Mouse (Mus musculus): ENCODE results near the gene Cct3.
"Not testable (repeated sequence)": the region's sequence is repeated elsewhere in the genome, so short reads cannot be mapped to it uniquely, and the experiment has no call there.

The Cct3 gene

DNA sequence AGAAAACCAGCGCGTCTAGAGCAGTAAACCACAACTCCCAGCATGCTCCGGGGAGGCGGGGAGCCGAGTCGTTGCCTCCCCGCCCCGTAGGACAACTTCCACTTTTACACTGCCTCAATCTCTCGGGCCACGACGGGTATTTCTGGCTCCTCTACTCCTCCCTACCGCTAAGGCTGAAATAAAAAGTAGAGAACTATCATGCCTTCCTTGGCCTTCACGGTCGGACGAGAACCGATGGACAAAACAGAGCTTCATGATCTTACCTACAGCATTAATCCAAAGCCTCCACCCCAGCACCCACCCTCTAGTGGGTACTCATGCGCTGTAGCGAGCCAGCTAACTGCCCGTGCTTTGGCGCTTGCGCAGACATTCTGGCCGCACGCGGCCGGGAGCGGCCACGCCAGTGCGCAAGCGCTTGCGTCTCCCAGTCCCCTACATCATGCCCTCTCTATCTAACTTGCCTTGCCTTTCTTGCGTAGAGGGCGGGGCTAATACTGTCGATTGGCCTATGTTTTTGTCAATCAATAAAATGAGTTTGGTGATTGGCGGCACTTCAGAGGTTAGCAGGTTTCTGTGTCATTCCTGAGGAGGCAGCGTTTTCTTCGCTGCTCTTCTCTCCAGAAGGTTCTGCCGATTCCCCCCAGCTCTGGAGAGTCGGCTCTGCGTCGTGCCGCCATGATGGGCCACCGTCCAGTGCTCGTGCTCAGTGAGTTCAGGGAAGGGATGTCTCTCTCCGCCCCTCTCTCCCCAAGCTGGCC lies at the start of gene Cct3, which contains the start of gene Tsacc:
Cct3 (plus strand) TSS at position 556 of the 758 bp plus-strand sequence.
Tsacc (minus strand) TSS at position 439 of the 758 bp plus-strand sequence.
- DNase-seq (ENCODE audit: low read depth) = peak; percentile 99

DNA sequence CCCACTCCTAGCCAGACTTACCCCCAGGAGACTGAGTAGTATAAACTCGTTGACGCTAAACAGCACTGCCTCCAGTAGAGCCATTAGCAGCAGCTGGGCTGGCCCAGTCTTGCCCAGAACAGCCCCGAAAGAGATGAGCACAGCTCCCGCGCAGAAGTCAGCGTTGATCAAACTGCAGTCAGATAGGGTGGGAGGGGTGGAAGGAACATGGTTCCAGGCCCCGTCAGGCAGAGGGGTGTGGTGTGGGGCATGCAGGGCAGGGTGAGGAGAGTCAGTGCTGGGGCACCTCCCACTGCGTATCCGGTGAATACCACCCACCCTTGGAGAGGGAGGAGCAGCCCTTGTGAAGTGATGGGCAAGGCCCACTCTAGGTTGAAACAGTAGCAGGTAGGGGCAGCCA lies 49.2 kb upstream of the Cct3 start:
- no peak for DNase-seq (ENCODE audit: low read depth)

DNA sequence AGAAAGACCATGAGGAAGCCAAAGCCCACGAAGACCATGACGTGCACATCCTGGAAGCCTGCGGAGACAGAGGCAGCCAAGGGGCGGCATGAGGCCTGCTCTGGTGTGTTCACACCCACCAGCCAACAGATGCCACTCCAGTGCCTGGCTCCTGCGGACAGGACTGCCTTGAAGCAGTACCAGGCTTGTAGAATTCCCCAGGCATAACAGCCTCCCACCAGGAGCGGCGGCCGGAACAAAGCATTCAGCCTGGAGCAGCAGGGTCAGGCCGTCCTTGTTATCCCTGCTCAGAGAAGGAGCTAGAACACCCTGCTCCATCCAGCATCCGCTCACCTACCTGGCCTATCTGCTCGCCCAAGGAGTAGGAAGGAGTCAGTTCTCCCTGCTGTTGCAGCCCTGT lies 48.5 kb upstream of the Cct3 start:
- no peak for DNase-seq (ENCODE audit: low read depth)

DNA sequence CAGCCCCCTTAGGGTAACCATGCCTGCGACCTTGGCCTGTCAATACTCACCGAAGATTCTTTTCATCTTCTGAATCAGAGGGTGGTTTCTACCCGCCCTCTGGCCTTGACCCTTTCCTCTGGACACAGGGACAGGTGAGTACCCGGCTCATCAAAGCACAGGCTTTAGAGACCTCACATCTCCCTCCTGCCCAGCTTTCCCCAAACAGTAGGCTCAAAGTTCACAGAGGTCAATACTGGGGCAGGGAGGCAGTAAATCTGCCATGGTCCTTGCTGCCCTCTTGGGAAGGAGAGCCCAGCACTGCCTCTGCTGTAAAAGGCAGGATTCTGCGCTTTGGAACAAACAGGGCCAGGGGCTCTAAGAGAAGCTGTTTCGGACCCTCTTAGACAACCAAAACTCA lies 44.2 kb upstream of the Cct3 start:
- DNase-seq (ENCODE audit: low read depth) = no peak

DNA sequence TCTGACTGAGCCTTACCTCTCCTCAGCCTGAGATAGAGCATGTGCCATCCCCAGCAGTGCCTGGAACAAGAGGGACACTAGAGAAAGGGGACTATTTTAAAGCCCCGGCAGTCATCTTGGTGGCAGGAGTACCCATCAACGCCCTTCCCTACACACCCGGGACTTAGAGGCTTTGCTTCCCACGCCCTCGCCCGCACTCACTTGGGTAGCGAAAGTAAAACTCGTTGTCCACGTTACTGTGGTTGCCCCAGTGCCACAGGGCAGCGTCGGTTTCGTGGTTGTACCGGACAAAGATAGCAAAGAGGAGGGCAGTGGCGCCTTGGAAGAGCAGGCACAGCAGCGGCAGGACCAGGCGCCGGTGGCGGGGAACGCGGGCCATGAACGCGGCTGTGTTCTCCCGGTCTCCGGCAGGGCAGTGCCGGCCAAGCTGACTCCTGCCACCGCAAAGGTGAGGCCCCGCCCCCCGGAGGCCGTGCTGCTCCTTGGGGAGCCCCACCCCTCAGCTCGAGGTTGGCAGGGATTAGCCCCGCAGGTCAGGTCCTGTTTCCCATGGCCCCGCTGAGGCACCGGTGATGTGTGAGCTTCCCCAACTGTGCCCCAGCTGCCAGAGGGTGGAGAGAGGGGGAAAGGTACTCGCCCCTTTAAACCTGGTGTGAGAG lies 42.5 kb upstream of the Cct3 start, which contains the start of gene Rhbg:
Rhbg (minus strand) TSS at position 442 of the 659 bp plus-strand sequence.
- DNase-seq (ENCODE audit: low read depth) = no peak

DNA sequence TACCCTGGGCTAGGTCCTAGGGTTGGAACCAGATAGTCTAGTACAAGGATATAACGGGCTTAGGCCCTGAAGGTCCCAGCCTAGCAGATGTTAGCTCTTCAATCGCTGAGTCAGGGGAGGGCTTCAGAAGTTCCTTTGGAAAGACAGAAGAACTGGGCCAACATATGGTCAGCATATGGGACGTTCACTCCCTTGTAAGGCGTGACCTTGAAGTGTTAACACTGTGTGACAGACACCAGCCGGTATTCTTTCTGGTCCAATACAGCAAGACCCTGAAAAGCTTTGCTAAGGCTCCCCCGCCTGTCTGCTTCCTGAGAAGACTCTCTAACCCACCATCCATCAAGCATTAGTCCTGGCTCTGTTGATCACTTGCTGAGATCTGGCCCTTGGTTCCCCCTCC lies 41.0 kb upstream of the Cct3 start:
- DNase-seq (ENCODE audit: low read depth) = no peak

DNA sequence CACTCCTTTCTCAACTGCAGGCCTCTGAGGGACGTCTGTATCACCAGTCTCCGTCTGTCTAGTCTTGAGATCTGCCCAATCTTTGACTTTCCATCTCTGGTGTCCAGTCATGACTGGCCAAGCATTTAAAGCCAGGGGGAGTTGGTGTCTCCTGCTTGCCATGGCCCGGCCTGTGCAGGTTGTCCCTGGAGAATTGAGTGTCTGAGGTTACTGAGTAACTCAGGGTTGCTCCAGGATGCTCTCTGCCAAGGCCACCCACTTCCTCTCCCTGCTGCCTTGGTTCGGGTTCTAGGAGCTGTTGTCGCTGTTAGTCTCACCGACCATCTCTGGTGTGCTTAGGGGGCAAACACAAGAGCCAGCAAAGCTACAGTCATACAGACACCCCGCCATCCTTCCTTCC lies 40.5 kb upstream of the Cct3 start:
- no peak for DNase-seq (ENCODE audit: low read depth)

DNA sequence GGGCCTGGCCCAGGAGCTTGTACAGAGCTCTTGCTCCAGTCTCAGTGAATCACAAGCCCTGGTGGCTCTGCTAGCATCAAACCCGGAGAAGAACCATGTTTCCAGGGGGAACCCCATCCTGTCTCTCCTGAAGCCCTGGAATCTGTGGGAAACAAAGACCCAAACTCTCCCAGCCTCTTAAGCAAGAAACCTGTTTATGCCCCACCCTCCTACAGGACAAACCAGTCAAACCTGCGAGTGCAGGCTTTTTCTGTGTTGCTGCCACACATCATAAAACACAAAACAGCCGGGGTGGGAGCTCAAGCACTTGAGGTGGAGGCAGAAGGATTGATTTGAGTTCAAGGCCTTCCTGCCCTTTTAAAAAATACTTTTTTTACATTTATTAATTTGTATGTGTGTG lies 34.6 kb upstream of the Cct3 start:
- no peak for DNase-seq (ENCODE audit: low read depth)

DNA sequence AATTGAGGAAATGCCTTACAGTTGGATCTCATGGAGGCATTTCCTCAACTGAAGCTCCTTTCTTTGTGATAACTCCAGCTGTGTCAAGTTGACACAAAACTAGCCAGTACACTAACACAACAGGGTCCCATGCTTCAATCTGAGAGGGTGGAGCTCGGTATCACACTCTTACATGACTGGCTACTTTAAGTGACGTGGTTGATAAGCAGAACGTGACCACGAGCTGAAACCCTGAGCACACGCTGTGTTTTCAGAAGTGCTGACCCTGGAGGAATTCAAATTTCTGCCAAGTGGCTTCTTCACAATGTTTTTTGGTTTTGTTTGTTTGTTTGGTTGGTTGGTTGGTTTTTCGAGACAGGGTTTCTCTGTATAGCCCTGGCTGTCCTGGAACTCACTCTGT lies 28.9 kb upstream of the Cct3 start:
- not testable (repeated sequence) for DNase-seq (ENCODE audit: low read depth)

DNA sequence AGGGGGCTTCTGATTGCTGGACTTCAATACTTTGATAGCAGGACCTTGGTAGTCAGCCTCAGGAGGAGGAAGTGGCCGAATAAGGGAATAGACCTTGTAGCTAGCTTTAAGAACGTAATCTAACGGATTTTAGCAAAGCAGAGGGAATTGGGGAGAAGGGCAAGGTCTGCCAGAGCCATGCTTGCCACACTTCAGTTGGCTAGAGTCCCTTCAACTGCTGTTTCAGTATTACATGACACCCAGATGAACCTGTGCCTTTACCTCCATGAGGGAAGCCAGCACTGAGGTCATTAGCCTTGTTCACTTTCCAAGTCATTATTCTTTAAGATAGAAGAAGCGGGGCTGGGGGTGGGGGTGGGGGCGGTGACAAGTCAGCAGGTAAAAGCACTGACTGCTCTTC lies 27.9 kb upstream of the Cct3 start:
- no peak for DNase-seq (ENCODE audit: low read depth)

DNA sequence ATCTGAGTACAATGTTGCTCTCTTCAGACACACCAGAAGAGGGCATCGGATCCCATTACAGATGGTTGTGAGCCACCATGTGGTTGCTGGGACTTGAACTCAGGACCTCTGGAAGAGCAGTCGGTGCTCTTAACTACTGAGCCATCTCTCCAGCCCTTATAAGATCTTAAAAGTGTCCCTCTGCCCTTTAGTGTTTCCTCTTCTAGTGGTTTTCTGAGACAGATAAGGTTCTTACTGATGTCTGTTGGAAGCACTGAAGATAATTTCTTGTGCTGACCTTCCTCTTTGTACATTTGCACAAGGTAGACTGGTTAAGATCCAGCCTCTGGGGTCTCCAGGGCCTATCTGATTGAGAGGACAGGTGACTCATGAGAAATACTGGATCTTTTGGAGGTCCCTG lies 25.6 kb upstream of the Cct3 start:
- not testable (repeated sequence) for DNase-seq (ENCODE audit: low read depth)

DNA sequence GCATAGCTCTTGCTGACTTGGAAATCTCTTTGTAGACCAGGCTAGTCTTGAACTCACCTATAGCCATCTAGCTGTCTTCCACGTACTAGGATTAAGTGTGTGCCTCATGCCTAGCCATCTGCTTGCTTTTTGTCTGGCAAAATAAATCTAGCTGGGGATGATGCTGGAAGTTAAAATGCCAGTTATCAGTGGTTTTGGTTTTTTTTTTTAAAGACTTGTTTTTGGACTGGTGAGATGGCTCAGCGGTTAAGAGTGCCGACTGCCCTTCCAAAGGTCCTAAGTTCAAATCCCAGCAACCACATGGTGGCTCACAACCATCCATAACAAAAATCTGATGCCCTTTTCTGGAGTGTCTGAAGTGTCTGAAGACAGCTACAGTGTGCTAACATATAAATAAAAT lies 25.1 kb upstream of the Cct3 start:
- no peak for DNase-seq (ENCODE audit: low read depth)

DNA sequence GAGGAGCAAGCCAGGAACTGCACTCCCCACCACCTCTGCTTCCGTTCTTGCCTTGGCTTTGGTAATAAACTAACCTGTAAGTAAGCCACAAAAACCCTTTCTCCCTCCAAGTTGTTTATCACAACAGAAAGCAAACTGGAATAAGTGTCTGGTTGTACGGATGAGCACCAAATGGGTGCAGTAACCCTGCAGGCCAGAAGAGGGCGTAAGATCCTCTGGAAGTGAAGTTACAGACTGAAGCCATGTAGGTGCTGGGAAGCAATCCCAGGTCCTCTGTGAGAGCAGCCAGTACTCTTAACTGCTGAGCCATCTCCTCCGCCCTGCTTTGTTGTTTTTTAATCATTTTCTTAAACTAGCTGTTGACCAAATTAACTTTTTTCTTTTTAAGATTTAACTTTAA lies 22.9 kb upstream of the Cct3 start:
- DNase-seq (ENCODE audit: low read depth) = peak; percentile 12

DNA sequence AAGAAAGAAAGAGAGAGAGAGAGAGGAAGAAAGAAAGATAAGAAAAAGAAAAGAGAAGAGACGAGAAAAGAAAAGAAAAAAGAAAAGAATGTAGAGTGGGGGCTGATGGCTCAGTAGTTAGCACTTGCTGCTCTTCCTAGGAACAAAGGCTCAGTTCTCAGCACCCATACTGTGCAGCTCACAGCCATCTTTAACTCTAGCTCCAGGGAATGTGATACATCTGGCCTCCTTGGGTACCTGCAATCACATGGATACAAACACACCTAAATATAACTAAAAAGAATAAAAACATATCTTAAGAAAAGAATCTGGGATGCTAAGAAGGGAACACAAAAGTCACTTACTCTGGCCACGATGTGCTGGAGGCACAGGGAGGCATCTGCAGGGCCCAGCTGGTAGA lies 20.8 kb upstream of the Cct3 start:
- DNase-seq (ENCODE audit: low read depth) = no peak

DNA sequence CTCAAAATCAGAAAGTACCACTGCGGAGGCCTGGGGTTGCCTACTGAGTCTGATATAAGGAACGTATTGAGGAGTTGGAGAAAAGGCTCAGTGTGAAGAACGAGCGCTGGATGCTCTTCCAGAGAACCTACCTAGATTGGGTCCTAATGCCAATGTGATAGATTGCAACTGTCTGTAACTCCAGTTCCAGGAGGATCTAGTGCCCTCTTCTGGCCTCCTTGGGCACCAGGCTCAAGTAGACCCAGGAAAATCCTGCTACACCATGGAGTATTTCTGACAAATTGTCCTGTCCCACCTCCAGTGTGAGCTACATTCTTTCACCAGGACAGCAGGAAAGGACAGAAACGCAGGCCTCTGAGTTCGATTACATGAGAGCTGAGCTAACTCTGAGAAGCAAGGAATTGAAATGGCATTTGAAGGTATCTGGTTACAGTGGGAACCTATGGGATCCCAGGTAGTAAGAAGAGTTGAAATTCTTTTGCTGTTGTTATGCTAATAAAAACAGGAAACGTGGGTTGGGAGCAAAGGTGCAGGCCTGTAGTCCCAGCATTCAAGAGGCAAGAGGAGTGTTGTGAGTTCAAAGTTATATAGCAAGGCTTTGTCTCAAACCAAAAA lies 20.3 kb upstream of the Cct3 start:
- no peak for DNase-seq (ENCODE audit: low read depth)

DNA sequence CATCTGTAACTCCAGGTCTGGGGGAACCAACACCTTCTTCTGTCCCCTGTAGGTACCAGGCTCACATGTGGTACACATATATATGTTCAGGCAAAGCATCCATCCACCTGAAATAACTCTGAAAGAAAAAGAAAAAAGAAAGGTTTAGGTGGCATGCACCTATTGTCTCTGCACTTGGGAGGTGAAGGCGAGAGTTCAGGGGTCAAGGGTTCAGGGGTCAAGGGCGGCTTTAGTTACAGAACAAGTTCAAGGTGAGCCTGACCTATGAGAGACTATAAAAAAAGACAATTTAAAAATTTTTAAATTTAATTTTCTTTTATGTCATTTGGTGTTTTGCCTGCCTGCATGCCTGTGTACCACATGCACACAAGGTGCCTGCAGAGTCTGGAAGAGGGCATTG lies 16.9 kb upstream of the Cct3 start:
- no peak for DNase-seq (ENCODE audit: low read depth)

DNA sequence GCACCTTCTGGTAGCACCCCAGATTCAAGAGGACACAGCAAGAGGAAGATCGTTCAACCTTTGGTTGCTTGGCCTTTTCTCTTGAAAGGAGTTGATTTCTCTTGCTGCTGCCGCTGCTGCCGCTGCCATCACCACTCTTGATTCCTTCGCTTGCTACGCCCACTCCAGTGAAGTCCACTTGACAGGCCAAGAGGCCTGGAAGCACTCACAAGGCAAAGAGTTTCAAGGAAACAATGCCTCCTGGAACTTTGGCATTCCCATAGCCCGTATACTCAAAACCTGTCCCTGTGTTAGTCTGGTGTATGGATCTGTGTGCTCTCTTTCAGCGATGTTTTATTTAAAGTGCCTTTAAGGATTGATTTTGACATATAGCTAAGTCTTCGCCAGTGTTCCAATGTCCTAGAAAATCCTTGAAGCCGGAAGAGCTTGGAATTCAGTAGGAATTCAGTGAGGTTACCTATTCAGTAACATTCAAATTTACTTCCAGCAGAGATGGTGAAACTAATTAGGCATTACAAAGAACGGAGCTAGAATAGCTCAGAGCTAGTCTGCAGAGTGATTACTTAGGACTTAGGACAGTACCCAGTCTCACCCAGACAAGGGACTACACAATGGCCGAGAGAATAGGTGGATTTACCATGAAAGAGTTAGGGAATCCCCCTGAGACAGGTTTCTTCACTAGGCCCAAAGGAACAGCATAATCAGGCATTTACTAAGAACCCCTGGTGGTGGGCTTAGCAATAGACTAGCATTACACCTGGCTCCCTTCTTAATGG lies 15.6 kb upstream of the Cct3 start:
- not testable (repeated sequence) for DNase-seq (ENCODE audit: low read depth)

DNA sequence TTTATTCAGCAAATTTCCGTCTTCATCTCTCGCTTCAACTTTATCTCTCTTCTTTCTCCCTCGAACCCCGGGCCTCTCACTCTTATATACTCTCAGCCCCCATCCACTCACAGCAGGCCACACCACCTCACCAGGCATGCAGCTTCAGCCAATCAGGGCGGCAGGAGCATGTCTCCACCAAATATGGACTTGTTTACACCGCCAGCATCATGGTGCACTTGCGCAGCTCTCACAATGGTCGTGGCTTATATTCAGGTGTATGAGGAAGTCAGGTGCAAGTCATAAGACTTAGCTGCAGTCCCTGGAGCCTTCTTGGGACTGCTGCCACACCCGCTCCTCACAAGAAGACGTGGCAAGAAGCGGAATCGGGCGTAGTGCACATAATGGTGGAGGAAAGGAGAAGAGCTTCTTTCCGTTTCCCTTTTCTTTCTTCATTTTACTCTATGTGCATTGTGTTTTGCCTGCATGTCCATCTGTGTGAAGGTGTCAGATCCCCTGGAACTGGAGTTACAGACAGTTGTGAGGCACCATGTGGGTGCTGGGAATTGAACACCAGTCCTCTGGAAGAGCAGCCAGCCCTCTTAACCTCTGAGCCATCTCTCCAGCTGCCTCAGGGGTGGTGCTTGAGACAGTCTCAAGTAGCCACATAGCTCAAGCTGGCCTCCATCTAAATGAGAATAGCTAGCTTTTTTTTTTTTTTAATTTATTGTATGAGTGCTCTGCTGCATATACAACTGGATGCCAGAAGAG lies 11.9 kb upstream of the Cct3 start:
- DNase-seq (ENCODE audit: low read depth) = not testable (repeated sequence)

DNA sequence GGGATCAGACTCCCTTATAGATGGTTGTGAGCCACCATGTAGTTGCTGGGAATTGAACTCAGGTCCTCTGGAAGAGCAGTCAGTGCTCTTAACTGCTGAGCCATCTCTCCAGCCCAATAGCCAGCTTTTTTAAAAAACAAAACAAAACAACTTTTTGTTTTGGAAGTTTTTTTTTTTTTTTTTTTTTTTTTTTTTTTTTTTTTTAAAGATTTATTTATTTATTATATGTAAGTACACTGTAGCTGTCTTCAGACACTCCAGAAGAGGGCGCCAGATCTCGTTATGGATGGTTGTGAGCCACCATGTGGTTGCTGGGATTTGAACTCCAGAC lies 11.4 kb upstream of the Cct3 start:
- not testable (repeated sequence) for DNase-seq (ENCODE audit: low read depth)

DNA sequence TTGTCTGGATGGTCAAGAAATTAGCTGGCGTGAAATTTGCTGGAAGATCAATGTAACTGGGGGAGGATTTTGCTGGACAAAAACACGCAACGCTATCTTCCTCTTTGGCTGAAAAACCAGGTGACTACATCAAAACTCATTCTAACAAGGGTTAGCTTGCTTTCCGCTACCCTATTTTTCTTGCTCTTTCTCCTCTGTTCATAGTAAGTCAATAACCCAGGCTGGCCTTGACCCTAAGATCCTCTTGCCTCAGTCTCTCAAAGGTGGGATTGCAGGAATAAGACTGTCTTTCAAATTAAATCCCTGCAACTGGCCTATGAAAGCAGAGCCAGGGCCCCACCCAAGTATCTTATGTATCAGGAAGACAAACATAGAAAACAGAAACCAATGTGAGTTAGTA lies 9.8 kb upstream of the Cct3 start, which contains the start of gene Gm38392:
Gm38392 (minus strand) TSS at position 101 of the 400 bp plus-strand sequence.
- no peak for DNase-seq (ENCODE audit: low read depth)

DNA sequence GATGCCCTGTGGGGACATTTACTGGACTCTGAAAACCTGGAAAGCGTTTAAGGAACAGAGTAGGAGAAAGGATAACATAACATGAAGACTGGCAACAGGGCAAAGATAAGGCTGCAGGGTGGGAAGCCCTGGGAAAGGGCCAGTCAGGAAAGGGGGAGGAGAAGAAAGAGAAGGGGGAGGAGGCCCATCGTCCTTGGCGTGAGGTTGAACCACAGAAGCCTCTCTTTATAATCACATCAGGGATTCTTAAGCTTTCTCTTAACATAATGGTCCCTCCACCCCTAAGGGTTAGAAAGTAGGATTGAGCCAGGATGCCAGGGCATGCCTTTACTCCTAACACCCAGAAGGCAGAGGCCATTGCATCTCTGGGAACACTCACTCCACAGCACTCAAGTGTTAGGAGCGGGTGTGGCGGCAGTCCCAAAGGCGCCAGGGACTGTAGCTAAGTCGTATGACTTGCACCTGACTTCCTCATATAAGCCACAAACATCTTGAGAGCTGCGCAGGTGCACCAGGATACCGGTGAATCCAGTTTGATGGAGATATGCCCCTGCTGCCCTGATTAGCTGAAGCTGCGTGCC lies 8.7 kb upstream of the Cct3 start:
- DNase-seq (ENCODE audit: low read depth) = not testable (repeated sequence)

Data from naive thymus-derived CD4-positive, alpha-beta T cell, adult 2 months (primary cell).